Mouse (Mus musculus) liver, embryonic 14.5 days (tissue): ENCODE measurements at regions not wholly inside any gene's neighbourhood (a gene's known extent, or its start where the extent isn't known, plus 50 kb on each side); places are given as distances from the start of the nearest gene placed in this dataset.

Experiments used
- CTCF ChIP-seq: IDR thresholded peaks from 2 replicates; pipeline ENCODE4 v1.5.1; 2016; ENCODE audit warnings: antibody characterized with exemption, low read depth, control low read depth
- EP300 ChIP-seq: IDR thresholded peaks from 2 replicates; pipeline ENCODE4 v1.6.1; 2016; ENCODE audit warnings: antibody characterized with exemption, low read depth

DNA sequence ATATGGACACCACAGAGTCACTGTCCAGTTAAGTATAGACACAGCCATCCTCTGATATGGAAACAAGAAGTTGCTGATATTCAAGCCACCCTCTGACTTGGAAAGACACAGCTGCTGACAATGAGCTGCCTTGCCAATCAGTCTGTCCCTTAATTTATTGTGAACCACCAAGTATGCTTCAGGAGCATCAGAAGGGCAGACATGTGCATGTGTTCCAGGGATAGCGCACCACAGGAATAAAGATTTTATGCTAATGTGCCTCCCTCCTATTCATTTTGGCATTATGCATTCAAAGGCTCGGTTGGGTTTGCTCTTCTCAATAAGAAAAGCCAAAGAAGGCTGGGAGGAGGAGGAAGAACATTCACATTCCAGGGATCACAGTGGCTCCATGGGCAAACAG is 120.0 kb upstream of the Tmtc1 start:
- TF ChIP-seq CTCF (no peak), EP300 (no peak)
